Mouse (Mus musculus) forebrain, embryonic 12.5 days (tissue): ENCODE data around the gene Olfr281. TPM values are rescaled to one million over a fixed set of nuclear protein-coding genes. Genes with fewer than 3 reads are reported as not detected.

Experiments
- ATAC-seq: fragments of 200-750 bp; cut with Nextera tagmentation; 2 replicates; pipeline ENCODE4 v1.8.0; 2017; ENCODE audit warnings: moderate TSS enrichment; ENCODE audit not compliant: low FRiP score
- H3K27ac ChIP-seq: fragments of 300-500 bp; sonication (generic); 2 replicates; pipeline ENCODE4 v1.5.1; 2016; ENCODE audit warnings: mild to moderate bottlenecking
- H3K27me3 ChIP-seq: fragments of 300-500 bp; sonication (generic); 2 replicates; pipeline ENCODE4 v1.6.1; 2016; ENCODE audit warnings: mild to moderate bottlenecking
- H3K36me3 ChIP-seq: fragments of 300-500 bp; sonication (generic); replicated peaks from 2 replicates; pipeline ENCODE4 v1.6.1; 2016; ENCODE audit warnings: mild to moderate bottlenecking
- H3K4me1 ChIP-seq: fragments of 300-500 bp; sonication (generic); 2 replicates; pipeline ENCODE4 v1.6.1; 2016
- H3K4me2 ChIP-seq: fragments of 300-500 bp; sonication (generic); 2 replicates; pipeline ENCODE4 v1.6.1; 2016; ENCODE audit warnings: mild to moderate bottlenecking, moderate library complexity
- H3K4me3 ChIP-seq: fragments of 300-500 bp; sonication (generic); replicated peaks from 2 replicates; pipeline ENCODE4 v1.5.1; 2016; ENCODE audit warnings: mild to moderate bottlenecking
- H3K9ac ChIP-seq: fragments of 300-500 bp; sonication (generic); 2 replicates; pipeline ENCODE4 v1.6.1; 2016; ENCODE audit warnings: mild to moderate bottlenecking
- H3K9me3 ChIP-seq: fragments of 300-500 bp; sonication (generic); 2 replicates; pipeline ENCODE4 v1.6.1; 2016
- WGBS: fragments of 180-500 bp; shearing (Covaris S2); methylation state at CpG from one replicate; pipeline ENCODE4 v1.1.7; 2016; 5-methylcytosine and 5-hydroxymethylcytosine counted together
- polyA plus RNA-seq: library from polyadenylated mRNA; unstranded; fragments of >200 nt; fragmentation: Nextera tagmentation; extraction: Ambion mirVana; gene quantifications from 2 replicates; pipeline ENCODE4 v1.2.1, GENCODE M21; 2016

Gene Olfr281
- polyA plus RNA-seq, 1 experiment from 2014 or later, result 0.05 TPM

- WGBS, result 78% methylated on average over 3 of the region's 3 CpGs
- Histone ChIP-seq H3K9me3 (0 out of 2 replicates have a peak, but pooled peaks cover 3% of the 10 kb centered on the region), H3K4me3 (no peak overlapping the region), H3K27me3 (no peaks in the 10 kb centered on the region), H3K27ac (no peak overlapping the region), H3K9ac (no peak overlapping the region), H3K4me2 (no peak overlapping the region), H3K36me3 (no peaks in the 10 kb centered on the region), H3K4me1 (no peaks in the 10 kb centered on the region)
- ATAC-seq, result no peak
These were observed 7.8 kb upstream of the Olfr281 start for GRCm38 (mm10) chr15:98444561-98444960.

DNA sequence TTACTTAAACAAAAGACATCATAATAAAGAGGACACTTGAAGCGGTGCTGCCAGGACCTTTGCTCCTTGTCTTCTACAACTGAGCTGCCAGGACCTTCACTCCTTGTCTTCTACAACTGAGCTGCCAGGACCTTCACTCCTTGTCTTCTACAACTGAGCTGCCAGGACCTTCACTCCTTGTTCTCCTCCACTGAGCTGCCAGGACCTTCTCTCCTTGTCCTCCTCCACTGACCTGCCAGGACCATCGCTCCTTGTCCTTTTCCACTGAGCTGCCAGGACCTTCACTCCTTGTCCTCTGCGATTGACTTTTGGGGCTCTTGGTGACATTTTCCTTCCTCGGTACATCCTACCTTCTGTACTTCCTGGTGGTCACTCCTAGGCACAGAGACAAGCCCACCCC lies 3.9 kb upstream of the Olfr281 start:
- ATAC-seq, result no peak
- no peaks in the 10 kb centered on the region for H3K4me1 ChIP-seq
- H3K9me3 ChIP-seq, result 0 out of 2 replicates have a peak, but pooled peaks cover 3% of the 10 kb centered on the region
- H3K27ac ChIP-seq, result no peak overlapping the region
- 57% methylated on average over 4 of the region's 4 CpGs for WGBS
- no peaks in the 10 kb centered on the region for H3K27me3 ChIP-seq
- H3K4me2 ChIP-seq, result no peak overlapping the region
- H3K36me3 ChIP-seq, result no peaks in the 10 kb centered on the region
- no peak overlapping the region for H3K4me3 ChIP-seq
- H3K9ac ChIP-seq, result no peak overlapping the region

DNA sequence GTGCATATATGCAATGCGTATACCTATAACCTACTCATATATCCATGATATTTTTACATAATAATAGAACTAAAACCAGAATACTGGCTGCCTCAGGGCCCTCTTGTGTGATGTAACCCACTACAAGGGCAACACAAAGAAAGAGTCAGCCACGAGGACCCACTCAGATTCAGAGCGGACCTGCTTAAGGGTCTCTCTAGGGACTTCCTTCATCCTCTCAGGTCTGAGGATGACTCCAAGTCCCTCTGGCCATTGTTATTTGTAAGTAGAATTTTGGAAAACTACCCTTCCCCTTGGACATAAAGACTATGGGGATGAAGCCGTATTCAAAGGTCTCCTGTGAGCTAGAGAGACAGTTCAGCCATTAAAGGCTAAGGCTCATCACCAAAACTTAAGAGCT lies 17.2 kb downstream of the Olfr281 start, which contains the start of gene OR5BS1P:
Gene OR5BS1P, plus strand, starts transcription at position 301 of the 400 bp plus-strand sequence.
- 88% methylated on average over 4 of the region's 4 CpGs for WGBS
- Histone ChIP-seq H3K4me3 (no peak within 1 kb of the TSS), H3K27me3 (no peaks in the 10 kb centered on the region), H3K9ac (no peak within 1 kb of the TSS), H3K4me2 (no peak within 1 kb of the TSS), H3K36me3 (no peaks in the 10 kb centered on the region), H3K27ac (no peak within 1 kb of the TSS), H3K9me3 (no peaks in the 10 kb centered on the region), H3K4me1 (no peaks in the 10 kb centered on the region)
- ATAC-seq, result no peak

GRCm38 (mm10) chr15:98471539-98471938 lies 19.2 kb downstream of the Olfr281 start:
- WGBS, result 91% methylated on average over 13 of the region's 13 CpGs
- H3K27ac ChIP-seq, result no peak overlapping the region
- H3K4me2 ChIP-seq, result no peak overlapping the region
- no peaks in the 10 kb centered on the region for H3K36me3 ChIP-seq
- no peaks in the 10 kb centered on the region for H3K27me3 ChIP-seq
- H3K4me3 ChIP-seq, result no peak overlapping the region
- no peak overlapping the region for H3K9ac ChIP-seq
- ATAC-seq, result no peak
- H3K9me3 ChIP-seq, result no peaks in the 10 kb centered on the region
- no peaks in the 10 kb centered on the region for H3K4me1 ChIP-seq

DNA sequence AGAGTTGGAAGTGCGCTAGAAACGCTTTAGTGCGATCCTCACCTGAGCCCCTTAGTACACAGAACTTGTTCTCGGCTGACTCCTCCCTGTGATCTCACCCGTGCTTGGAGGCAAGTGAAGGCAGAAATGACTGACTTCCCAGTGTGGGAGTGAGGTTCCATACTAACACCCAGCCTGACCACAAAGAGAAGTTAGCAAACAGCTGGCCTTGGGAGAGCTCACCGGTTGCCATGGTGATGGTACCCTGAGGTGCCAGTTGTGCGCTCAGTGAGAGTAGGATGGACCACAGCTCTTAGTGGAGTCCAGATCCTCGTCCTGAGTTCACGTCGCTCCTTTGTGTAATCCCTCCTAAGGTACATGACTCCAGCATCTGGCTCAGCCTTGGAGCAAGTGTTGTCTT lies 22.6 kb downstream of the Olfr281 start:
- WGBS, result 80% methylated on average over 10 of the region's 10 CpGs

GRCm38 (mm10) chr15:98475382-98475781 lies 23.0 kb downstream of the Olfr281 start:
- 57% methylated on average over 10 of the region's 10 CpGs for WGBS
- no peak overlapping the region for H3K9ac ChIP-seq
- no peaks in the 10 kb centered on the region for H3K27me3 ChIP-seq
- no peaks in the 10 kb centered on the region for H3K4me1 ChIP-seq
- H3K36me3 ChIP-seq, result no peaks in the 10 kb centered on the region
- ATAC-seq, result no peak
- H3K4me2 ChIP-seq, result no peak overlapping the region
- H3K27ac ChIP-seq, result no peak overlapping the region
- H3K4me3 ChIP-seq, result no peak overlapping the region
- H3K9me3 ChIP-seq, result no peaks in the 10 kb centered on the region

More for the DNA sequence above, 22.6 kb downstream of the Olfr281 start:
- Histone ChIP-seq H3K36me3 (no peaks in the 10 kb centered on the region), H3K4me1 (no peaks in the 10 kb centered on the region), H3K27me3 (no peaks in the 10 kb centered on the region), H3K4me3 (no peak overlapping the region), H3K4me2 (no peak overlapping the region), H3K9ac (no peak overlapping the region), H3K9me3 (no peaks in the 10 kb centered on the region), H3K27ac (no peak overlapping the region)
- ATAC-seq, result no peak

GRCm38 (mm10) chr15:98476281-98476680 lies 23.9 kb downstream of the Olfr281 start:
- WGBS, result 80% methylated on average over 5 of the region's 5 CpGs
- Histone ChIP-seq H3K27ac (no peak overlapping the region), H3K4me3 (no peak overlapping the region), H3K9me3 (no peaks in the 10 kb centered on the region), H3K36me3 (no peaks in the 10 kb centered on the region), H3K27me3 (no peaks in the 10 kb centered on the region), H3K4me2 (no peak overlapping the region), H3K9ac (no peak overlapping the region), H3K4me1 (no peaks in the 10 kb centered on the region)
- ATAC-seq, result no peak

- ATAC-seq, result no peak
These were observed 27.2 kb downstream of the Olfr281 start for GRCm38 (mm10) chr15:98479568-98480102.

DNA sequence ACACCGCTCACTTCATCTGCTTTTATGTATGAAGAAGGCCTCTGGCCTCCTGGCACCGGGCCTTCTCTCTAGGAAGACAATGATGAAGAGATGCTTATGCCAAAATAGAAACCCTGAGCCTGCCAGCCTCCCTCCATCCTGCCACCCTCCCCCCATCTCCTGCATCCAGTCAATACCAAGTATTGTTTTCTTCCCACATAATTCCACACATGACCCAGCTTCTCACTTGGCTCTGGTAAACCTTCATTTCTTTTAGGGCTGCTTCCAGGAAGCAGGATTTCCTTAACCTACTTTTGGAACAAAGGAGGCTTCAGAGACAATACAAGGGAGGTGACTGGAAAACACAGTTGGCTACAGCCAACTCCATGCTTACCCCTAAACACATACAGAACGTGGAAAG lies 30.3 kb downstream of the Olfr281 start, which contains the start of gene Lalba:
Gene Lalba, minus strand, starts transcription at position 21 of the 400 bp plus-strand sequence.
- Histone ChIP-seq H3K4me2 (no peak within 1 kb of the TSS), H3K27me3 (no peaks in the 10 kb centered on the region), H3K4me1 (no peaks in the 10 kb centered on the region), H3K36me3 (no peaks in the 10 kb centered on the region), H3K27ac (no peak within 1 kb of the TSS), H3K9me3 (no peaks in the 10 kb centered on the region), H3K4me3 (no peak within 1 kb of the TSS), H3K9ac (no peak within 1 kb of the TSS)
- WGBS, result 67% methylated on average over 3 of the region's 3 CpGs
- no peak for ATAC-seq

More at GRCm38 (mm10) chr15:98479568-98480102, 27.2 kb downstream of the Olfr281 start:
- Histone ChIP-seq H3K27me3 (no peaks in the 10 kb centered on the region), H3K36me3 (no peaks in the 10 kb centered on the region), H3K4me2 (no peak overlapping the region), H3K9ac (no peak overlapping the region), H3K27ac (no peak overlapping the region), H3K4me1 (no peaks in the 10 kb centered on the region), H3K9me3 (no peaks in the 10 kb centered on the region), H3K4me3 (no peak overlapping the region)
- 68% methylated on average over 7 of the region's 7 CpGs for WGBS

GRCm38 (mm10) chr15:98483907-98484886 lies 31.8 kb downstream of the Olfr281 start:
- Histone ChIP-seq H3K9me3 (no peaks in the 10 kb centered on the region), H3K27ac (no peak overlapping the region), H3K4me3 (no peak overlapping the region), H3K9ac (no peak overlapping the region), H3K27me3 (no peaks in the 10 kb centered on the region), H3K4me2 (no peak overlapping the region), H3K4me1 (no peaks in the 10 kb centered on the region), H3K36me3 (no peaks in the 10 kb centered on the region)
- ATAC-seq, result no peak
- whole genome bisulfite sequencing, result 84% methylated on average over 18 of the region's 18 CpGs

DNA sequence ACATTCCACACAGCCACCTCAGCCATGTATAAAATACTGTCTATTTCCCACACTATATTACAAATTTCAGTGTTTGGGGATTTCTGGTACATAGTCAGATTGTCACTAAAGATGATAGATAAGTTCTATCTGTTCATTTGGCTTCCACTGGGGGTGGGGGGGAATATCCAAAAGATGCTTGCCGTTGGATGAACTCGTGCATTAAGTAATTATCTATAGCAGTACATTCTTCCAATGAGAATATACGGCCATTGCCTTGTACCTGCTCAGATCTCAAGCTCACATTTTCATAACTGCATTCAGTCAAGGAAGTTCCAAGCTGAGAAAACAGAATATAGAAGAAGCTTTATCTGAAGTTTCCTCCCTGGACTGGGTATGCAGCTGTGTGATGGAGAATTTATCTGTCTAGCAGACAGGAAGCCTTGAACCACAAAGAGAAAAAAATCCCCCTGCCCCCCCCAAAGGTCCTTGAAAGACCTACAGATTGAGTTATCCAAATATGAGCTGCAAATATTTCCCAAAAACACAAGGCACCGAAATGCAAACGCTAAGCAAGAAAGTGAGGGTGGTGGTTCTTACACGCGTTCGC lies 34.1 kb downstream of the Olfr281 start:
- 95% methylated on average over 8 of the region's 8 CpGs for WGBS
- ATAC-seq, result no peak
- H3K9ac ChIP-seq, result no peak overlapping the region
- no peaks in the 10 kb centered on the region for H3K27me3 ChIP-seq
- no peaks in the 10 kb centered on the region for H3K36me3 ChIP-seq
- H3K4me2 ChIP-seq, result no peak overlapping the region
- H3K9me3 ChIP-seq, result no peaks in the 10 kb centered on the region
- H3K4me3 ChIP-seq, result no peak overlapping the region
- no peaks in the 10 kb centered on the region for H3K4me1 ChIP-seq
- H3K27ac ChIP-seq, result no peak overlapping the region

DNA sequence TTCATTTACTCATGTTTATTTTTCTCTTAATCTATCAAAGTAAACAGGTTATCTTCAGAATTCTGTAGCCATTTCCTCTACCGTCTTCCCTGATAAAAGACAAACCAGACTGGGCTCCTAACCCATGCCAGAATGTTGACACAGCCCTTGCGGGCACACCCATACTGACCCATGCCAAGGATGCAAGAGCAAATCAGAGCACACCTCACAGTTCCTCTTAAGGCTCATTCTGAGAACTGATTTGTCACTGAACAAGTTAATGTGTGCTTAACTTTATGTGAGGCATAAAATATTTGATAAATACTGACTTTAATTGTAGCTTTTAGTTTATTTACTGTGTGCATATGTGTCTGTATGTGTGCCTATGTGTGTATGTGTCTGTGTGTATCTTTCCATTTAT lies 38.9 kb downstream of the Olfr281 start:
- WGBS, result 82% methylated on average over 2 of the region's 2 CpGs
- no peak overlapping the region for H3K9ac ChIP-seq
- no peak overlapping the region for H3K27ac ChIP-seq
- no peaks in the 10 kb centered on the region for H3K9me3 ChIP-seq
- H3K4me1 ChIP-seq, result no peaks in the 10 kb centered on the region
- no peak overlapping the region for H3K4me2 ChIP-seq
- H3K36me3 ChIP-seq, result no peaks in the 10 kb centered on the region
- no peak for ATAC-seq
- H3K27me3 ChIP-seq, result no peaks in the 10 kb centered on the region
- H3K4me3 ChIP-seq, result no peak overlapping the region
